Mouse (Mus musculus) C2C12 (cell line): ENCODE data around the gene Slc29a1. TPM values are rescaled to one million over a fixed set of nuclear protein-coding genes. Genes with fewer than 3 reads are reported as not detected.

ENCODE experiments used
- H3K27me3 ChIP-seq: one replicate; pipeline ENCODE4 v1.6.1; 2011; ENCODE audit not compliant: control insufficient read depth, insufficient read depth, insufficient read length
- H3K36me3 ChIP-seq: one replicate; pipeline ENCODE4 v1.6.1; 2011; ENCODE audit not compliant: control insufficient read depth, insufficient read depth
- H3K4me3 ChIP-seq: one replicate; pipeline ENCODE4 v1.5.1; 2011; ENCODE audit warnings: mild to moderate bottlenecking, control low read depth; ENCODE audit not compliant: poor library complexity, insufficient read depth, severe bottlenecking
- H3K79me2 ChIP-seq: one replicate; pipeline ENCODE4 v1.6.1; 2011; ENCODE audit not compliant: control insufficient read depth, insufficient read depth
- H3K79me3 ChIP-seq: one replicate; pipeline ENCODE4 v1.6.1; 2011; ENCODE audit warnings: low read depth, control low read depth
- H3ac ChIP-seq: one replicate; pipeline ENCODE3; 2011; ENCODE audit warnings: low read depth; ENCODE audit not compliant: control insufficient read depth, insufficient read length
- CEBPB ChIP-seq: IDR thresholded peaks from one replicate; pipeline ENCODE4 v1.6.1; 2011; ENCODE audit warnings: low read depth, mild to moderate bottlenecking, control low read depth, moderate library complexity
- CTCF ChIP-seq: IDR thresholded peaks from one replicate; pipeline ENCODE4 v1.5.1; 2011; ENCODE audit not compliant: control insufficient read depth, insufficient read depth, insufficient read length
- FOSL1 ChIP-seq: IDR thresholded peaks from one replicate; pipeline ENCODE4 v1.8.0; 2011; ENCODE audit warnings: mild to moderate bottlenecking, low read length; ENCODE audit not compliant: poor library complexity, insufficient read depth, severe bottlenecking
- MAX ChIP-seq: IDR thresholded peaks from one replicate; pipeline ENCODE4 v1.6.1; 2011; ENCODE audit warnings: mild to moderate bottlenecking, control low read depth
- MYOD1 ChIP-seq: IDR thresholded peaks from one replicate; pipeline ENCODE4 v1.6.1; 2011; ENCODE audit warnings: low read depth; ENCODE audit not compliant: control insufficient read depth, insufficient read length
- MYOG ChIP-seq: IDR thresholded peaks from one replicate; pipeline ENCODE4 v1.6.1; 2011; ENCODE audit not compliant: control insufficient read depth, insufficient read length; ENCODE audit errors: extremely low read depth
- USF1 ChIP-seq: IDR thresholded peaks from one replicate; pipeline ENCODE4 v1.6.1; 2011; ENCODE audit warnings: low read depth, mild to moderate bottlenecking, control low read depth, moderate library complexity
- polyA plus RNA-seq: library from polyadenylated mRNA; unstranded; fragments of >200 nt; fragmentation: generic; extraction: Trizol; gene quantifications from one replicate; pipeline ENCODE4 v1.2.1, GENCODE M21; 2012; ENCODE audit warnings: missing spikeins

The Slc29a1 gene
- polyA plus RNA-seq, 1 experiment = 264 TPM

GRCm38 (mm10) chr17:45616679-45617078, 17.3 kb upstream of the Slc29a1 start:
- no peaks in the 10 kb centered on the region for H3K27me3 ChIP-seq
- no peaks in the 10 kb centered on the region for H3K36me3 ChIP-seq
- TF ChIP-seq MAX = no peak
- TF ChIP-seq CEBPB = peak; percentile 32
- H3K79me3 ChIP-seq = no peaks in the 10 kb centered on the region
- H3ac ChIP-seq = no peak overlapping the region
- H3K79me2 ChIP-seq = no peaks in the 10 kb centered on the region
- H3K4me3 ChIP-seq = no peak overlapping the region

GRCm38 (mm10) chr17:45616046-45616650, 16.7 kb upstream of the Slc29a1 start:
- Histone ChIP-seq H3K79me3 (no peaks in the 10 kb centered on the region), H3K36me3 (no peaks in the 10 kb centered on the region), H3K27me3 (no peaks in the 10 kb centered on the region), H3K4me3 (no peak overlapping the region), H3K79me2 (no peaks in the 10 kb centered on the region), H3ac (no peak overlapping the region)
- TF ChIP-seq CTCF (no peak), MYOD1 (peak; percentile 93), MAX (no peak), CEBPB (peak; percentile 61), FOSL1 (no peak), MYOG (peak; percentile 84), USF1 (no peak)

GRCm38 (mm10) chr17:45612921-45613320, 13.5 kb upstream of the Slc29a1 start:
- H3K4me3 ChIP-seq = no peak overlapping the region
- no peaks in the 10 kb centered on the region for H3K36me3 ChIP-seq
- no peaks in the 10 kb centered on the region for H3K79me2 ChIP-seq
- no peaks in the 10 kb centered on the region for H3K79me3 ChIP-seq
- H3ac ChIP-seq = no peak overlapping the region
- TF ChIP-seq MYOG = no peak
- TF ChIP-seq MYOD1 = no peak
- TF ChIP-seq FOSL1 = no peak
- TF ChIP-seq USF1 = no peak
- TF ChIP-seq CEBPB = no peak
- H3K27me3 ChIP-seq = no peaks in the 10 kb centered on the region

- H3K79me2 ChIP-seq = no peaks in the 10 kb centered on the region
- no peak for TF ChIP-seq CEBPB
- TF ChIP-seq CTCF = no peak
- no peak for TF ChIP-seq FOSL1
- TF ChIP-seq MAX = no peak
- no peak for TF ChIP-seq USF1
- TF ChIP-seq MYOG = no peak
- no peak for TF ChIP-seq MYOD1
- no peaks in the 10 kb centered on the region for H3K36me3 ChIP-seq
- H3K27me3 ChIP-seq = no peaks in the 10 kb centered on the region
- no peak overlapping the region for H3ac ChIP-seq
- H3K4me3 ChIP-seq = no peak overlapping the region
- no peaks in the 10 kb centered on the region for H3K79me3 ChIP-seq
Observed at GRCm38 (mm10) chr17:45612008-45612407, 12.6 kb upstream of the Slc29a1 start.

GRCm38 (mm10) chr17:45610144-45610866, 10.9 kb upstream of the Slc29a1 start:
- Histone ChIP-seq H3K36me3 (no peaks in the 10 kb centered on the region), H3K4me3 (no peak overlapping the region), H3K27me3 (no peaks in the 10 kb centered on the region), H3ac (no peak overlapping the region), H3K79me3 (no peaks in the 10 kb centered on the region), H3K79me2 (no peaks in the 10 kb centered on the region)
- TF ChIP-seq FOSL1 (no peak), USF1 (no peak), MYOD1 (no peak), MYOG (no peak)

- no peaks in the 10 kb centered on the region for H3K79me3 ChIP-seq
Observed at GRCm38 (mm10) chr17:45608396-45608795, 9.0 kb upstream of the Slc29a1 start.

More at GRCm38 (mm10) chr17:45608396-45608795, 9.0 kb upstream of the Slc29a1 start:
- Histone ChIP-seq H3K79me2 (no peaks in the 10 kb centered on the region), H3K27me3 (no peaks in the 10 kb centered on the region), H3K36me3 (no peaks in the 10 kb centered on the region), H3ac (no peak overlapping the region), H3K4me3 (no peak overlapping the region)
- TF ChIP-seq USF1 (no peak), MYOD1 (no peak), FOSL1 (no peak), MYOG (no peak), CTCF (no peak), CEBPB (peak; percentile 40), MAX (no peak)
